Mouse (Mus musculus) kidney, postnatal 25 days (tissue): ENCODE data around the gene Tas1r2.

Source experiments
- DNase-seq, 2 experiments: peaks; one replicate each; pipeline ENCODE4 v3.0.0; 2021; ENCODE audit warnings: mixed read lengths in 2 of 2

Gene Tas1r2

DNA sequence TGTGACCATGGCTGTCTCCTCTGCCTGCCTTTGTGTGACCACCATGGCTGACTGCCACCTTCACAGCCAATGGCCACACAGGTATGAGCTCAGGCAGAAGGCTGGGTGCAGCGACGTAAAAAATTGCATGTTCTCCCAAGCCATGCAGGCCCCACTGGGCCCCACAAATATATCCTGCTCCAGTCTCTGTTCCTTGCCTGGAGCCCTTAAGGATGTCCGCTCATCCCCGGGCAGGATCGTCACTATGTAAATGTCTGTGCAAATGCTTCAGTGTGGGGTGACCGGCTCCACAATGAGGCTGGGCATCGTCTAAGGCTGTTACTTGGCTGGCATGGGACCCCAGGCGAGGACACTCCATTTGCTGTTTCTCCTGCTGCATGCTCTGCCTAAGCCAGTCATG, at the start of gene Tas1r2:
Tas1r2 (plus strand) TSS at position 301 of the 400 bp plus-strand sequence.
- no peak for DNase-seq

DNA sequence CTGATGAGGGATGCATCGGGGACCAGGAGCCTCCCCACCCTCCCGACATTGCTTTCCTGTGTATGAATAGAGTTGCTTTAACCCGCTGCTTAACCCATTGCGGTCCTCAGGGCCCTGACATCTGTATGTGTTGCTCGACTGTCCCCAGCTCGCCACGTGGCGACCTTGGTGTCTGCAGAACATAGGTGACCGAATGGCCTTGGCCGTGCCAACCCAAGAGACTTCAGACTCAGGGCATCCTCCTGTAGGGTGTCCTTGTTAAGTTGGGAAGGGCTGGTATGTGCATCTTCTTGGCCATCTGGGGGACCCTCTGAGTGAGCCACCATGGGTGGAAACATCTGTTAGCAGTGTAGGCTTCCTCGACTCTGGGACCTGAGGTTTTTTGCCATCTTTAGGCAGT, 48.1 kb upstream of the Tas1r2 start:
- DNase-seq, result no peak

DNA sequence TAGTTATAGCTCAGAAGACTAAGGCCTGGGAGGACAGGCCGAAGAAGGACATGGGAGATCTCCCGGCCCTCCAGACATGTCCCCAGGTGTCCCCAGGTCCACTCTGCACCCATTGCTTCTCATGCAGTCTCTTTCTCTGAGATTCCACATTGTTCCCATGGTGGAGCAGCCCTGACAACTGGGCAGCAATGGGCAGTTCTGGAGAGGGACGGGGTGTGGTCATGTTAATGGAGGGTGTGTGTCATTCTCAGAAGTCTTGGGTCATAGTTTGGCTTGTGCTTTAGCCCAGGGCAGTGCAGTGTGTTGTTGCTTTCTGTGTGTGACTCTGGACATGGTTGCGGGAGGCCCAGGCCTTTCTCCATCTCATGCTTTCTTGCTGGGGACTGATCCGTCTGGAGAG, 46.6 kb upstream of the Tas1r2 start:
- DNase-seq, result no peak

DNA sequence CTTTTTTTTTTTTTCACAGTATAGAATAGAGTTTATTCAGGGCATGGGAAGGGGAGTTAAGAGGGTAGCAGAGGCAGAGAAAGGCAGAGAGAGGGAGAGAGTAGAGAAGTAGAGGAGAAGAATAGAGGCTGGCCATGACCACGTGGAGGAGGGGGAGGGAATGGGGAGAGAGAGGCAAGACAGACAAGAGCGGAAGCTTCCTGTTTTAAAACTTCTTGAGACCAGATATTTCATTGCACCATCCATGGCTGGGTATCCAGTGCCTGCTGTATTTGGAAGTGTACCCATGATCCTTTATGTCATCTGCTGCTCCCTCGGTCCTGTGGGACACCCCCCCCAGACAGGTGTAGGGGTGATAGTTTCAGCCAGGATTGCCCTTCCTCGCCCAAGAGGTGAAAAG, 44.4 kb upstream of the Tas1r2 start:
- DNase-seq, result no peak

DNA sequence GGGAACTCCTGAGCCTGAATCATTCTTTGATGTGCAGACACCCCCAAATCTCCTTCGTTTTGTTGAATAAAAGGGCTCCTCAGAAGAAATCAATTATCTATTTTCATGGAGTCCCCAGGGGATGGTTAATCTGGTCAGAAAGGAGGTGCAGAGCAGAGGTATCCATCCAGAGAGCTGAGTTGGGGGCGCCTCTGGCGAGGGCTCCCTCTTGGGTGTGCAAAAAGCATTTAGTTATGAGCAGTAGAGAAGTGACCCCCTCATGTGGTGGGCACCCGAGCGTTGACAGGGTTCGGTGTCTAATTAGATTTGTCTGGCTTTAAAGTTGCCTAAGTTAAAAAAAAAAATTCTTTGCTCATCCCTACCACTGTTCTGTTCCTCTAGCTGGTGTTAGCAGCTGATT, 42.4 kb upstream of the Tas1r2 start:
- no peak for DNase-seq

DNA sequence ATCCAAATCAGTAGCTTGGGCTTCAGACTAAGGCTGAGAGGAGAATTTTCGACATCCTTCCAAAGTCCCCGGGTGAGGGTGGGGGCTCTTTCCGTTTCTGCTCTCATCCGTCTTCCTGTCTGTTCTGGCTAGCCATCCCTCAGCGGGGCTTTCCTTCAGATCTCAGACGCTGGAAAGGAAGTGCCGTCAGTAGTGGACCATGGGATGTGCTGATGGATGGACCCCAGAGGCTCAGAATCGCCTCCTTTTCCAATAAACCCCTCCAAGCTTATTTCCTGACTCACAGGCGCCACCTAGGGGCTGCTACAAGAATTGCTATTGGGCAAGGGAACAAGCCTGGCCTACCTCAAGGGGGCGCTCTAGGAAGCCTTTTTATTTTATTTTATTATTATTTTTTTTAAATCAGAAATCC, 41.8 kb upstream of the Tas1r2 start:
- peak; percentile 82 to 84 for DNase-seq

DNA sequence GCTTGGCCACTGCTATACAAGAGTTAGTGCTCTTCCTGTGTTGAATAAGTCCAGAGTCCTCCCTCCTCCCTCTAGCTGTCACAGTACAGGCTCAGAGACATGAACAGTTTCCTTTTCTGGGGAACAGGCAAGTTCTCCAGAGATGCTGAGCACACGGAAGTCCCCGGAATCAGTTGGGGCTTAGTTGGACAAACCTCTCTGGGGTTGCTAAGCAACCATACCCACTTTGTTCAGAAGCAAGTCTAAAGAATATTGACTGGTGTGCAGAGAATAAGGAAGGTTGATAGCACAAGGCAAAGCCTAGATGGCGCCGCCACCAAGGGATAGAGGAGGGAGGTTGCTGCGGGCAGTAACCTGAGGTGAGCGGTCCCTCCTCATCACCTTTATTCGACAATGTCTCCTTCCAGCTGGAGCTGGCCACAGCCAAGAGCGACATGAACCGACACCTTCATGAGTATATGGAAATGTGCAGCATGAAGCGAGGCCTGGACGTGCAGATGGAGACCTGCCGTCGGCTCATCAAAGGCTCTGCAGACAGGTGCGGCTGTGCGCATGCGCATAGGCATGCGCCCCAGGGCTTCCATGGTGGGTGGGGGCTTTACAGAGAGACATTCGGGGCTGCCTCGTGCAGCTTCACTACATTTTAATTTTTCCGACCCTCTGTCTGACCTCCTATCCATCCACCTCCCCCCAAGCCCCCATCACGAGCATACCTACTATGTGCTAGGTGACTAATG, 38.6 kb upstream of the Tas1r2 start:
- DNase-seq, result no peak

DNA sequence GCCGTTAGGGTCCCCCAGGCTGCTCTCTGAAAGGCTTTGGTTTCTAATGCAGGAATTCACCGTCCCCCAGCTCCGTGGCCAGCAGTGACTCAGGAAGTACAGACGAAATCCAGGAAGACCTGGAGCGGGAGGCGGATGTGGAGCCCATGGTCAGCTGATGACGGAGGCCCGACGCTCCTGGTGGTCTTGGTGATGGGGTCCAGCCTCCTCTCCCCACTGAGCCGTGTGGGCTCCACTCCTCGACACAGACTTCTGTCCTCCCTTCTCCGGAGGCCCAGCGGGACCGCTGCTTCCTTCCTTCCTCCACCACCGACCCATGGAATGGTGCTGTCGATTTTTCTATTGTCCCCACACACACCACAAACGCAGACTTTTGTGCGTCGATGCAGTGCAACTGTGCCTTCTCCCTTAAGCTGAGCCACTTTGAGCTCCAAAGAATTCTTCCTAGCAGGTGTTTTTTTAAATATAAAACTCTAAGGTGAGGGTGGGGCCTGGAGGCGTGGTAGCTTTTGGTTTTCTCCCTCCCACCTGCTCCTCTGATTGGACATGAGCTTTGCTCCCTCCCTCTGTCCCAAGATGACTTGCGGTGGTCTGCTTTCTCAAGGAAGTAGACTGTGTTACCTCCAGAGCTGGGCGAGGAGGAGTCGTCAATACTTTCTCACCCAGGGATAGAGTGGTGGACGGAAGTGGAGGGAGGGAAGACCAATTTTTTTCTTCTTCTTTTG, 36.9 kb upstream of the Tas1r2 start:
- peak; percentile 70 to 82 for DNase-seq

DNA sequence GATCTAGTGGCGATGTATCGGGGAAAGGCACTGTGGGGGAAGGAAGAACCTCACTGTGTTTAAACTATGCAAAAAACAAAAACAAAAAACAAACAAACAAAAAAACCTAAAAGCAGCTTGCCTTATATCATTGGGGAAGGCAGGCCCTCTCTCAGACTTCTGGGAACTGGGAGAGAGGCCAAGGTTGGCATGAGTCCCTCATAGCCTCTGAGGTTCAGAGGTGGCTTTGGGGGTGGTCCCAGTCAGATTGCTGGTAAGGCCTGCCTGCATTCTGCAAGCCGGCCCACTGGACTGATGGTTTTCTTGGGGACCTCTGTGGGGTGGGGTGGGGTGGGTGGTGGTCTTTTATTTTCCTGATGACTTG, 36.4 kb upstream of the Tas1r2 start:
- DNase-seq, result peak in 1 of 2 experiments; percentile 49

DNA sequence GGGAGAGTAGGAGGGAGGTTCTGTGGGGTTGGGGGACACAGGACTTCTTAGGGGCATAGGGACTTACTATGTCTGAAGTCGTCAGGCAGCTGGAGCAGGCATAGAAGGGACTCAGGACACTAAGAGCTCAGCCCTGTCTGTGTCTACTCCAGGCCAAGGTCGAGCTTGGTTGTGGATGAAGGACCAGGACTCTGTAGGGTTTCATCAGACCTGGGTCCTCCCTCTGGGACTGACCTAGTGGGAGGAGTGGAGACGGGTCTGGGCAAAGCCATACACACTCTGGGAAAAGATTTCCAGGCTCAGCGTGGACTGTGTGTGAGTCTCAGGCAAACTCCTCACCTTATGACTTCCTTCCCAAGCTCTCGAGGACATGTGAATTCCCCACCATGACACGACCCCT, 33.6 kb upstream of the Tas1r2 start:
- peak in 1 of 2 experiments; percentile 38 for DNase-seq

DNA sequence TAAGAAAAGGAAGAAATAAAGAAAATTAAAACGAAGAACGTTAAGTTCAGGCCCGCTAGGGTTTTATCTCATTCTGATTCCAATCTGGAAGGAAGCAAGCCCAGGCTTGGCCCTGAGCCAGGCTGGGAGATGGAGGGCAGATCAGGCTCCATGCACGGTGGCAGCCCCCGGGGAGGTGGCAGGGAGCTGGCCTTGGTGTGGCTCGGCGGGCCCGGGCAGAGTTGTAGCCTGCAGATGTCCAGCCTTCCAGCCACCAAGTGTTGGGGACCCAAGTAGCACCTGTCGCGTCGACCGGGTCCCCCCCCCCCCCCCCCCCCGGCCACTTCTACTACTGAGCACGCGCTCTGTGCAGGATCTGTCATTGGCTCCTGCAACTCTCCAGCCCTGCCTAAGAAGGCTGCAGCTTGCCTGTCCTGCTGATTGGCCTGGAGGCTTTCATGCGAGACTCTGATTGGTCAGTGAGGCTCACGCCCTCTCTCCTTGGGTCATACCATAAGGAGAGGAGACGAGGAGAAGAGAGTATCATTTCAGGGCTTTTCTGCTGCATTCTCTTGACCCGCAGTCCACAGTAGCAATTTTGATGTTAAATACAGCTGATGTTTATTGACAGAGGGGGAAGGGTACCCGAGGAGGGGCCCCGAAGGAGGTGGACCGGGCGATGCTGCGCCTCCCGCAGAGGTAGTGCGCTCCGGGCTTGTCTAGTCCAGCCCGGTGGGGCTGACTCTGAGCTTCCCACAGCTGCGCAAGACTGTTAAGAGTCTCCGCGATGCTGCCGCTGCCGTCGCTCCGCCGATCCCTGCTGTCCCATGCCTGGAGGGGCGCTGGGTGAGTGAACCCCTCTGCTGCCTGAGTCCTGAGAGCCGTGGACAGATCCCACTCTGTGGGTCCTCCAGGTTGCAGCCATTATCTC, 30.7 kb upstream of the Tas1r2 start, which contains the start of gene Aldh4a1:
Aldh4a1 (plus strand) TSS at position 494 of the 910 bp plus-strand sequence.
- DNase-seq, result peak; percentile 93 to 99

DNA sequence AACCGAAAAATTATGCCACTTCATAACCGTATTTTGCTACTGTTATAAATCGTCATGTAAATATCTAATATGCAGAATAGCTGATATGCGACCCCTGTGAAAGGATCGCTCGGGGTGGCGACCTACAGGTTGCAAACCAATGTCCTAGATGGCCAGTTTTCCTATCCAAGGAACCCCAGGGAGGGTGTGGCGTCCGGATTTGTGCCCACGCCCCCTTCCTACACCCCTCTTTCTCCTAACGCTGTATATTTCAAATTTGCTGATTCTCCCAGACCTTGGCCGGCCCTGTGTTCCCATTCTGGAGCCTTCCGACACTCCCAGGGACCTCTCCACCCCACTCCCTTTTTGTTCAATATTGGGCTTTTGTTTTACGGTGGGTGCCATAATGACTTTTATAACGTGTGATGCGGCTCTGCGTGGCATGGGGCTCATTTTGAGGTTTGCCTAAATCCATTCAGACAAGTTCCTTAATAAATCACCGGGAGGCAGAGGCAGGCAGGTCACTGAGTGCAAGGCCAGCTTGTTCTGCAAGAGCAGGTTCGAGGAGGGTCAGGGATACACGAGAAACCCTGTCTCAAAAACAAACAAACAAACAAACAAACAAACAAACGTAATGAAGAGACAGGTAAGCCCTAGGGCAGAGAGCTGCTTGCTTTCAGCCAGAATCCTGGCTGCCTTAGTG, 29.8 kb upstream of the Tas1r2 start:
- peak in 1 of 2 experiments; percentile 68 for DNase-seq

DNA sequence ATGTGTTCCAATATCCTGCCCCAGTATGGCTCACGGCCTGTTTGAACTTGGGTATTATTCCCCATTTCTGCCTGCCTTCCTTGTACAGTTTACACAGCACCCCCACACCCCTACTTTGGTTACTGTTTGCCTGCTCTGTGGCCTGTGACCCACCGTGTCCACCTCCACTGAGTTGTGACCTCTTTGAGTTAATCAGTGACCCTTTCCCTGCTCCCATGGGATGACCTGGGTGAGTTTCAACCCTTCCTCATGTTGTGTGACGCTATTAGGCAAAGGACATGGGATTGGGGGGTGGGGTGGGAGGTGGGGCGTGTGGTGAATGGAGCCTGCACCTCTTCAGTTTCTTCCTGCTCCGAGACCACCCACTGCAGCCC, 29.2 kb upstream of the Tas1r2 start:
- peak; percentile 74 to 90 for DNase-seq

DNA sequence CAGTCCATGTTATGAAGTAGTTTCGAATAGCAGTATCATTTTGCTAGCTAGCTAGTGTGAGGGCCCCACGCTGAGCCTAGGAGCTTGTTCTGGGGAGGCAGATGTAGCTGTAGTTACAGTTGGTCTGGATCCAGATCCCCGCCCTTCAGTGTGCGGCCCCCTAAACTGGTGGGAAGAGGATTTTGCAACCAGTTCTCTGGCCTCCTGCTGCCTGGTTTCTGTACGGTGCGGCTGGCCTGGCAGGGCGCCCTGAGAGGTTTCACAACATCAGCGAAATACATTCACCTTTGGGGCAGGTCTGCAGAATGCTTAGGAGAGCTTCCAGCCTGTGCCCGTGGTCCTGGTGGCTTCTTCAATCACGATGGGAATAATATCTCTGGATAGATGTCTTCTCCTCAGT, 28.6 kb upstream of the Tas1r2 start:
- DNase-seq, result peak; percentile 87 to 93

DNA sequence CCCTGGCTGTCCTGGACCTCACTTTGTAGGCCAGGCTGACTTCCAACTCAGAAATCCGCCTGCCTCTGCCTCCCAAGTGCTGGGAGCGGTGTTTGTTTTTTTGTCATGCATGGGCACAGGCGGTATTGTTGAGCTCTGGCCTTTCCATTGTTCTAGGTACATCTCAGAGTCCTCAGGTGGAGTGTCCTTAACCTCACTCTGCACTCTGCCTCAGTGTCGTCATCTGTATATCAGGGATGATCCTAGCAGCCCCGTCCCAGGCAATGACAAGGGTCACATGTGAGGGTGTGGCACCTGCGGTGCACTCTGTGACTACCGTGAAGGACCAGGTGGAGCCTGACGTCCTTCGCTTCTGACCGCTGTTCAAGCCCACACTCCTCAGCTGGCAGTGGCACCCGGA, 26.0 kb upstream of the Tas1r2 start:
- DNase-seq, result no peak

DNA sequence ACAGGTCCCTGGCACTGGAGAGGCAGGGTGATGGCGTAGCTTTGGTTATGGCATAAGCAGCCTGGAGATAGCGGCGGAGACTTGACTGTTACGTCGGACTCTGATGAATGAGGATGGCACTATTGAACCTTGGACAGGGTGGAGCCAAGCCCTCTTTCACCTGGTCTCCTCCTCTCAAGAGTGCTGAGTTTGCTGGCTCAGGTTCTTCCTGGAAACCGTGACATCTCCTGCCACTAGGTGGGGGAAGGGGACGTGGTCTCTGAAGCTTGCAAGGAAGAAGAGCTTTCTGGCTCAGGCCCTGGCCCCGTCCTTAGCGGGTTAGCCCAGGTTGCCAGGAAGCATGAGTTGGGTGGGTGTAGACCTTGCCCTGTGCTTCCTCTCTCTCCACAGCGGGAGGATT, 23.2 kb upstream of the Tas1r2 start:
- DNase-seq, result peak; percentile 85 to 94

DNA sequence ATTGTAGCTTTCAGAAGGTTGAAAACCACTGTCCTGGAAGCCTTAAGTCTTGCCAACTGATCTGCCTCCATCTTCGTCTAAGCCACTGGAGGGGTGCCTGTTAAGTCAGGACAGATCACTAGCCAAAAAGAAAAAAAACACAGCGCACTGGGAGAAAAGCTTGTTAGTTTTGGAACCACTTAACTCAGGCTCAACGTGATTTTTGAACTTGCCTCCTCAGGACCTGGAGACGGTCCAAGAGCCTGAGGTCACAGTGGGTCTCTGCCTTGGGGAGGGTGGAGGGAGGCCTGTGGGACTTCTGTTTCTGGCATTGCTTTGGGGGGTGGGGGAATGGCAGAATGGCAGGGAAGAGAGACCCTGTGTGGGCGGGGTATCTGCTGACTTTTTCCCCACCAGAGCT, 22.2 kb upstream of the Tas1r2 start:
- DNase-seq, result peak; percentile 57 to 75

DNA sequence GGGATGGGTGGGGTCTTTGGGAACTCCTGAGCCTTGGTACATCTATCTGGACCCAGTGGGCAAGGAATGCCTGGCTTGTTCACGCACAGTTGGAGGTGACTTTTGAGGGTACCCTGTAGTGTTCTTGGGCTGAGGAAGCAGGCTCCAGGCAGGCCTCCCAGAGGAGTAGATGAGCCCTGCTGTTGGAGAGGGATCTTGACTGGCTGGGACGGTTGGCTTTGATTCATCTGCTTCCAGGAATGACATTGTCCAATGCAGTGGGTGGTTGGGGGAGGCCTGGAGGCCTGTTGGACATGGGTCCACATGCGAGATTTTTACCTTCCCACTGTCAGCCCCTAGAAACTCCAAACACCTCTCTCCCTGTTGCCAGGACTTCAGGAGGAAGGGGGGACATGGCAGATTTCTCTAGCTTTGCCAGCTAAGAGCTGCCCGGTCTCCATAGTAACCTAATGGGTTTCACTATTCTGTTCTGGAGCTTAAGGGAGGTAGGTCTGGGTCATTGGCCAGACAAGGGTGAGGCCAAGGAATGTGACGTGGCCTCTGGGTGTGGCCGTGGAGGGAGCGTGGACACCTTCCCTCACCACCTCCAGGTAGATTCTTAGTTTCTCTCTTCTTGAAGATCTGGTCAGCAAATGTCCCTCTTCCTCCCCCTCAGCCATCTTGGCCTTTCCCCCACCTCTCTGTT, 21.6 kb upstream of the Tas1r2 start:
- peak in 1 of 2 experiments; percentile 36 for DNase-seq

DNA sequence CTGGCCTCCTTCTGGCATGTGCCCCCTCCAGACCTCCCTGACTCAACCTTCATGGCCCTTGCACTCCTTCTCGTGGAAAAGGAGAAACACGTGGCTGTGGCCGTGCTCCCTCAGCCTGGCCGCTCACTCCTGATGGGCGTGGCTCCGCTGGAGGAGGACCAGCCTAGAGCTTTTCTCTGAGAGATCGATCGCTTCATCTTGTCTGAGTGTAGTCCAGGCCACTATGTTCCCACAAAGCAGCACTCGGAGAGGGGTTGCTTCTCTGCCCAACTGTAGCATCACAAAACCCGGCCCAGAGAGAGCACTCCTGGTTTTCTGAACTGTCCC, 21.1 kb upstream of the Tas1r2 start:
- peak; percentile 49 to 84 for DNase-seq

DNA sequence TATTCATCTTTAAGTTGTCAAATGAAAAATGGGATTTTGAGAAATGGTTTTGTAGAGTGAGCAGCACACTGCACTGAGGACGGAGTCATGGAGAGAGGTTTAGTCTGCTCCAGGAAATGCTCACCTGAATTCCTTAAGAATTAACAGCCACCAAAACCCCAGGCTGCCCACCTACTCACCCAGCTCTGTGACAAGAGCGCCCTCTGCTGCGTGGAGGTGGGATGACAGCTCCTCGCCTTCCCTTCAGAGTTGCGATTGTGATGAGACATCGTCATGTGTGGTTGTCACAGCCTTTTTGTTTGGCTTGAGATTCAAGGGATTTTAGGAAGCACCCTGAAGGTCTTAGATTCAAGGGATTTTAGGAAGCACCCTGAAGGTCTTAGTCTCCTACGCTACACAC, 17.0 kb upstream of the Tas1r2 start:
- peak in 1 of 2 experiments; percentile 75 for DNase-seq

DNA sequence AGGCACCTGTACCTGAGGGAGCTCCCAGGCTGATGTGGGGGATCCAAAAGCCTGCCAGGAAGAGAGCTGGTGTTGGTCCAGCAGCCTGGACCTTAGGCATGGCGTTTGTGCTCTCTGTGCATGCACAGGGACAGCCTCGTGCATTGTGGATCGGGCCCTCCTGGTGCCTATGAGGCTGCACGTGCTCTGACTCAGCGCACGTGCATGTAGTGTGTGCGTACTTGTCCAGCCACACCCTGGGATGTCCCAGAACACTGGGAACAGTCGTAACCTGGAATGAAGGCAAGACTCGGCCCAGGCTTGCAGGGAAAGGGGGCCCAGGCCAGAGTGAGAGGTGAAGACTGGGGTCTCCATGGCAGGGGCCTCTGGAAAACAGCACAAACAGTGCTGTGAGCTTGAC, 15.5 kb upstream of the Tas1r2 start:
- no peak for DNase-seq

DNA sequence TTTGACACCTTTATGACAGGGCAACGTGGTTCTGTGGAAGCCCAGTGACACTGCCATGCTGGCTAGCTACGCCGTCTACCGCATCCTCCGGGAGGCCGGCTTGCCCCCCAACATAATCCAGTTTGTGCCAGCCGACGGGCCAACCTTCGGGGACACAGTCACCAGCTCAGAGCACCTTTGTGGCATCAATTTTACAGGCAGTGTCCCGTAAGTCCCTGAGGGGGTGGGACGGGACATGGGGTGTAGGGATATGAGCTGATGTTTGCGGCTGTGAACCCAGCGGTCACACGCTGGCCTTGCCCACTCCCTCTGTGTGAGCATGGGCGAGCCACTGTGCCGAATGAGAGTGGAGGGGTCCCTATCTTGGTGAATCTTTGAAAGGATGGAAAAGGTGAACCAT, 15.0 kb upstream of the Tas1r2 start:
- no peak for DNase-seq
